Mouse (Mus musculus): ENCODE measurements around the gene Pik3ap1. TPM values are rescaled to one million over a fixed set of nuclear protein-coding genes. Genes with fewer than 3 reads are reported as not detected.

Pik3ap1 gene
- polyA plus RNA-seq, 1 experiment from 2014 or later: 1.6 TPM

GRCm38 (mm10) chr19:41342592-41343090, 42.3 kb downstream of the Pik3ap1 start:
- H3K27ac ChIP-seq (replicated peaks): no peak overlapping the region
- H3K36me3 ChIP-seq (ENCODE audit: control insufficient read depth, insufficient read depth, low read length): no peaks in the 10 kb centered on the region
- no peaks in the 10 kb centered on the region for H3K4me1 ChIP-seq (replicated peaks; ENCODE audit: control insufficient read depth, insufficient read depth)
- TF ChIP-seq CTCF (IDR thresholded peaks at IDR 0.05; ENCODE audit: low read depth): no peak
- TF ChIP-seq EP300 (optimal IDR thresholded peaks at IDR 0.05): no peak
- ATAC-seq (ENCODE audit: low FRiP score, low TSS enrichment) (no peak), DNase-seq (ENCODE audit: low spot score) (no peak)
- H3K4me2 ChIP-seq (replicated peaks; ENCODE audit: low read depth): no peak overlapping the region
- WGBS: 80% methylated on average over 6 of the region's 6 CpGs
- H3K9me3 ChIP-seq (ENCODE audit: control insufficient read depth, low read length): no peaks in the 10 kb centered on the region
- no peak overlapping the region for H3K4me3 ChIP-seq (ENCODE audit: low read depth, low read length)
- H3K27me3 ChIP-seq (ENCODE audit: control insufficient read depth, insufficient read depth, low read length): no peaks in the 10 kb centered on the region
- H3K9ac ChIP-seq (ENCODE audit: low read length): no peak overlapping the region

GRCm38 (mm10) chr19:41341677-41342076, 43.2 kb downstream of the Pik3ap1 start:
- WGBS: 70% methylated on average over 5 of the region's 5 CpGs

GRCm38 (mm10) chr19:41339020-41339836, 45.7 kb downstream of the Pik3ap1 start:
- H3K4me3 ChIP-seq (ENCODE audit: low read depth, low read length): no peak overlapping the region
- H3K27ac ChIP-seq (replicated peaks): no peak overlapping the region
- H3K9ac ChIP-seq (ENCODE audit: low read length): no peak overlapping the region
- H3K4me2 ChIP-seq (replicated peaks; ENCODE audit: low read depth): no peak overlapping the region
- TF ChIP-seq EP300 (optimal IDR thresholded peaks at IDR 0.05) (no peak), CTCF (IDR thresholded peaks at IDR 0.05; ENCODE audit: low read depth) (no peak)
- DNase-seq (ENCODE audit: low spot score) (no peak), ATAC-seq (ENCODE audit: low FRiP score, low TSS enrichment) (peak; percentile 29; the same call in 1 of the 2 replicates)
- H3K9me3 ChIP-seq (ENCODE audit: control insufficient read depth, low read length): no peaks in the 10 kb centered on the region
- no peaks in the 10 kb centered on the region for H3K27me3 ChIP-seq (ENCODE audit: control insufficient read depth, insufficient read depth, low read length)
- WGBS: 63% methylated on average over 21 of the region's 21 CpGs
- no peaks in the 10 kb centered on the region for H3K36me3 ChIP-seq (ENCODE audit: control insufficient read depth, insufficient read depth, low read length)
- H3K4me1 ChIP-seq (replicated peaks; ENCODE audit: control insufficient read depth, insufficient read depth): no peaks in the 10 kb centered on the region

More at GRCm38 (mm10) chr19:41341677-41342076, 43.2 kb downstream of the Pik3ap1 start:
- DNase-seq (ENCODE audit: low spot score) (no peak), ATAC-seq (ENCODE audit: low FRiP score, low TSS enrichment) (no peak)
- TF ChIP-seq EP300 (optimal IDR thresholded peaks at IDR 0.05) (no peak), CTCF (IDR thresholded peaks at IDR 0.05; ENCODE audit: low read depth) (no peak)
- no peaks in the 10 kb centered on the region for H3K27me3 ChIP-seq (ENCODE audit: control insufficient read depth, insufficient read depth, low read length)
- no peak overlapping the region for H3K4me3 ChIP-seq (ENCODE audit: low read depth, low read length)
- H3K9ac ChIP-seq (ENCODE audit: low read length): no peak overlapping the region
- H3K27ac ChIP-seq (replicated peaks): no peak overlapping the region
- H3K9me3 ChIP-seq (ENCODE audit: control insufficient read depth, low read length): no peaks in the 10 kb centered on the region
- H3K4me2 ChIP-seq (replicated peaks; ENCODE audit: low read depth): no peak overlapping the region
- H3K36me3 ChIP-seq (ENCODE audit: control insufficient read depth, insufficient read depth, low read length): no peaks in the 10 kb centered on the region
- no peaks in the 10 kb centered on the region for H3K4me1 ChIP-seq (replicated peaks; ENCODE audit: control insufficient read depth, insufficient read depth)

- H3K9me3 ChIP-seq (ENCODE audit: control insufficient read depth, low read length): no peaks in the 10 kb centered on the region
- DNase-seq (ENCODE audit: low spot score) (no peak), ATAC-seq (ENCODE audit: low FRiP score, low TSS enrichment) (no peak)
- H3K27ac ChIP-seq (replicated peaks): no peak overlapping the region
- H3K4me1 ChIP-seq (replicated peaks; ENCODE audit: control insufficient read depth, insufficient read depth): no peaks in the 10 kb centered on the region
- no peak overlapping the region for H3K4me3 ChIP-seq (ENCODE audit: low read depth, low read length)
- no peak overlapping the region for H3K9ac ChIP-seq (ENCODE audit: low read length)
- no peaks in the 10 kb centered on the region for H3K27me3 ChIP-seq (ENCODE audit: control insufficient read depth, insufficient read depth, low read length)
- WGBS: 66% methylated on average over 6 of the region's 6 CpGs
- no peaks in the 10 kb centered on the region for H3K36me3 ChIP-seq (ENCODE audit: control insufficient read depth, insufficient read depth, low read length)
- no peak overlapping the region for H3K4me2 ChIP-seq (replicated peaks; ENCODE audit: low read depth)
- no peak for TF ChIP-seq EP300 (optimal IDR thresholded peaks at IDR 0.05)
- TF ChIP-seq CTCF (IDR thresholded peaks at IDR 0.05; ENCODE audit: low read depth): no peak
Measured at GRCm38 (mm10) chr19:41338379-41338778, 46.5 kb downstream of the Pik3ap1 start.

DNA sequence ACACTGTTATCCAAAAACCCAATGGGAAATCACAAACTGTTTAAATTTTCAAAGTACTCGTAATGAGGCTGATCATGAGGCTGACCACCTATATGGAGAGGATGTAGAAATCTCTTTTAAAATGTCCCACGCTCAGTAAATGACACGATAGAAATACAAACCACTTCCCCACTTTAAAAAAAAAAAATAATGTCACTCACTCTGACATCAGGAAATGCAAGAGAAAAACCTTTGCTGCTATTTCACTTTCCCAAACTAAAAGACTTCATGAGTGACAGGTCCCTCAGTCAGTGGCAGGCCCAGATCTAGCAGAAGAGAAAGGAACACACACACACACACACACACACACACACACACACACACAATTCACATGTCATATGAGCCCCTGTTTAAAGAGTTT, 49.2 kb downstream of the Pik3ap1 start:
- WGBS: 79% methylated on average over 3 of the region's 3 CpGs
- H3K9me3 ChIP-seq (ENCODE audit: control insufficient read depth, low read length): no peaks in the 10 kb centered on the region
- no peak for TF ChIP-seq EP300 (optimal IDR thresholded peaks at IDR 0.05)
- TF ChIP-seq CTCF (IDR thresholded peaks at IDR 0.05; ENCODE audit: low read depth): no peak

DNA sequence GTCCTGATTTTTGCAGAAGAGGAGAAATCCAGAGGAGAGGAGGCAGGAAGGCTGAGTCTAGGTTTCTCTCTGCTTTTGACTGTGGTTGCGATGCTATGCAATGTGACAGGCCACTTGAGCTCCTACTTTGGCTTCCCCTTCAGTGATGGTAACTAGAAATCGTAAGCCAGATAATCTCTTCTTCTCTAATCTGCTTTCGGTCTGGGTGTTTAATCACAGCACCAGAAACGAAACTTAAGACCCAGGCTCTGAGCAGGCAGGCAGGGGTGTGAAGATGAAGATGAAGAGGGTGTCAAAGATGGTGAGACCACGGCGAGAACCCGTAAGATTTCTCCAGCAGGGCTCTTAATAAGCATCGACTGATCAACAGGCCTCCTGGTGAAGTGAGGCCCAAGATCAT, 51.9 kb downstream of the Pik3ap1 start:
- ATAC-seq (ENCODE audit: low FRiP score, low TSS enrichment): no peak
- no peak for DNase-seq (ENCODE audit: low spot score)
- 80% methylated on average over 8 of the region's 8 CpGs for WGBS
- Histone ChIP-seq H3K9ac (ENCODE audit: low read length) (no peak overlapping the region), H3K4me3 (ENCODE audit: low read depth, low read length) (no peak overlapping the region), H3K27me3 (ENCODE audit: control insufficient read depth, insufficient read depth, low read length) (no peaks in the 10 kb centered on the region), H3K4me1 (replicated peaks; ENCODE audit: control insufficient read depth, insufficient read depth) (no peaks in the 10 kb centered on the region), H3K4me2 (replicated peaks; ENCODE audit: low read depth) (no peak overlapping the region), H3K9me3 (ENCODE audit: control insufficient read depth, low read length) (no peaks in the 10 kb centered on the region), H3K36me3 (ENCODE audit: control insufficient read depth, insufficient read depth, low read length) (no peaks in the 10 kb centered on the region), H3K27ac (replicated peaks) (no peak overlapping the region)
- TF ChIP-seq EP300 (optimal IDR thresholded peaks at IDR 0.05) (no peak), CTCF (IDR thresholded peaks at IDR 0.05; ENCODE audit: low read depth) (no peak)

More for the DNA sequence above, 49.2 kb downstream of the Pik3ap1 start:
- DNase-seq (ENCODE audit: low spot score) (no peak), ATAC-seq (ENCODE audit: low FRiP score, low TSS enrichment) (no peak)
- Histone ChIP-seq H3K27ac (replicated peaks) (no peak overlapping the region), H3K4me1 (replicated peaks; ENCODE audit: control insufficient read depth, insufficient read depth) (no peaks in the 10 kb centered on the region), H3K9ac (ENCODE audit: low read length) (no peak overlapping the region), H3K4me3 (ENCODE audit: low read depth, low read length) (no peak overlapping the region), H3K36me3 (ENCODE audit: control insufficient read depth, insufficient read depth, low read length) (no peaks in the 10 kb centered on the region), H3K27me3 (ENCODE audit: control insufficient read depth, insufficient read depth, low read length) (no peaks in the 10 kb centered on the region), H3K4me2 (replicated peaks; ENCODE audit: low read depth) (no peak overlapping the region)

All from stomach, postnatal 0 days (tissue).